Mouse (Mus musculus): ENCODE data around the gene Arpp19.

DNA sequence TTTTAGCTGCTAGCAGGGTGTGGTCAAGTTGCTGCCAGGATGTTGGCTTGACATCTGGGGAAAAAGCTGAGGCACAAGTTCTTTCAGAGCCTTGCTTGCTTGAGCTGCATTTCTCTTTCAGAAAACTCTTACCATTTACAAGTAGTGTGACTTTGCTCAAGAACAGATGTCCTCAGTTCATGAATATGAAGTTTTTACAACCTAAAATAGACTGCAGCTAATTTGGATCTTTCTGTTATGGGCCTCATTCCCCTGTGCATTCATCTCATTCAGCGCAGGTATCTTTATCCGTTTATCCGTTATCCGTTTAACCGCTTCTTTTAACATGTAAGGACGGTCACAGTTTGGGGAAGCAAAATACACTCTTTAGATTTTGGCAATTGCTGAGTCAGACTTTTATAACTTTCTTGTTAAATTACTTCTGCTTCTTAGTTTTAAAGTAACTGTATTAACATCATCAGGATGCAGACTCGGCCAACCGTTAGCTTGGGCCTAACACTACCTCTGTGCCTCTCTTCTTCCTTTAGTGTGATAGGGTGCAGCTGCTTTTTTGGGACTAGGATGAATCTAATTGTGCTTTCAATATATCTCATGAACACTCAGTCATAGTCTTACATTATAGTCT, 62.9 kb downstream of the Arpp19 start:
- TF ChIP-seq CTCF (IDR thresholded peaks at IDR 0.05; ENCODE audit: low read depth) (no peak), EP300 (IDR thresholded peaks at IDR 0.05; ENCODE audit: low read depth) (no peak)

All from liver, embryonic 14.5 days (tissue).